Mouse (Mus musculus) myocyte (in vitro differentiated cells): ENCODE data around the gene Gm45717. TPM values are rescaled to one million over a fixed set of nuclear protein-coding genes. Genes with fewer than 3 reads are reported as not detected.

Experiments
- H3K27me3 ChIP-seq: one replicate; pipeline ENCODE4 v1.6.1; 2011; ENCODE audit not compliant: control insufficient read depth, insufficient read depth, insufficient read length
- H3K36me3 ChIP-seq: one replicate; pipeline ENCODE4 v1.6.1; 2011; ENCODE audit not compliant: control insufficient read depth, insufficient read depth
- H3K4me2 ChIP-seq: one replicate; pipeline ENCODE4 v1.6.1; 2011; ENCODE audit warnings: low read depth, control low read depth
- H3K4me3 ChIP-seq: one replicate; pipeline ENCODE4 v1.5.1; 2011; ENCODE audit warnings: mild to moderate bottlenecking, control low read depth, moderate library complexity
- H3K79me2 ChIP-seq: one replicate; pipeline ENCODE4 v1.6.1; 2011; ENCODE audit not compliant: control insufficient read depth, insufficient read depth
- H3ac ChIP-seq: one replicate; pipeline ENCODE4 v1.6.1; 2011; ENCODE audit not compliant: control insufficient read depth, insufficient read length
- CEBPB ChIP-seq: IDR thresholded peaks from 2 replicates; pipeline ENCODE4 v1.6.1; 2011; ENCODE audit warnings: mild to moderate bottlenecking, moderate library complexity; ENCODE audit not compliant: poor library complexity, insufficient read depth, severe bottlenecking
- E2F4 ChIP-seq: IDR thresholded peaks from one replicate; pipeline ENCODE4 v1.6.1; 2011; ENCODE audit warnings: mild to moderate bottlenecking, control low read depth, moderate library complexity; ENCODE audit not compliant: insufficient read depth
- MAX ChIP-seq: IDR thresholded peaks from one replicate; pipeline ENCODE4 v1.6.1; 2011; ENCODE audit warnings: low read depth, mild to moderate bottlenecking, control low read depth
- MYOD1 ChIP-seq, 3 experiments: IDR thresholded peaks; one replicate each; pipeline ENCODE4 v1.6.1; 2011; ENCODE audit warnings: control low read depth in 2 of 3, low read depth in 2 of 3, mild to moderate bottlenecking in 2 of 3, moderate library complexity in 1 of 3; ENCODE audit not compliant: insufficient read length in 2 of 3, control insufficient read depth in 1 of 3
- MYOG ChIP-seq, 3 experiments: IDR thresholded peaks; one replicate each; pipeline ENCODE4 v1.6.1; 2011; ENCODE audit warnings: control low read depth in 2 of 3, low read depth in 2 of 3, mild to moderate bottlenecking in 2 of 3; ENCODE audit not compliant: insufficient read length in 2 of 3, control insufficient read depth in 1 of 3, insufficient read depth in 1 of 3
- POLR2A ChIP-seq: IDR thresholded peaks from one replicate; pipeline ENCODE4 v1.6.1; 2011; ENCODE audit warnings: low read depth, mild to moderate bottlenecking, control low read depth, moderate library complexity; ENCODE audit not compliant: insufficient read length
- POLR2AphosphoS2 ChIP-seq: IDR thresholded peaks from one replicate; pipeline ENCODE4 v1.6.1; 2011; ENCODE audit warnings: low read depth, control low read depth; ENCODE audit not compliant: insufficient read length
- REST ChIP-seq: IDR thresholded peaks from one replicate; pipeline ENCODE4 v1.6.1; 2011; ENCODE audit warnings: mild to moderate bottlenecking, control low read depth, moderate library complexity; ENCODE audit not compliant: insufficient read depth, insufficient read length
- SRF ChIP-seq: IDR thresholded peaks from one replicate; pipeline ENCODE4 v1.6.1; 2011; ENCODE audit warnings: low read depth; ENCODE audit not compliant: control insufficient read depth, insufficient read length
- TCF12 ChIP-seq: IDR thresholded peaks from one replicate; pipeline ENCODE4 v1.6.1; 2011; ENCODE audit warnings: mild to moderate bottlenecking, control low read depth; ENCODE audit not compliant: poor library complexity, insufficient read depth, severe bottlenecking
- TCF3 ChIP-seq: IDR thresholded peaks from one replicate; pipeline ENCODE4 v1.6.1; 2011; ENCODE audit warnings: low read depth, control low read depth; ENCODE audit not compliant: insufficient read length
- USF1 ChIP-seq: IDR thresholded peaks from one replicate; pipeline ENCODE4 v1.6.1; 2011; ENCODE audit warnings: low read depth, mild to moderate bottlenecking, control low read depth, moderate library complexity
- polyA plus RNA-seq: library from polyadenylated mRNA; unstranded; fragments of >200 nt; fragmentation: generic; extraction: Trizol; gene quantifications from one replicate; pipeline ENCODE4 v1.2.1, GENCODE M21; 2012; ENCODE audit warnings: missing spikeins

Gene Gm45717
- polyA plus RNA-seq, 1 experiment = 0.12 TPM

- Histone ChIP-seq H3K79me2 (peaks cover 35% of the 10 kb centered on the region), H3ac (no peak overlapping the region), H3K27me3 (no peaks in the 10 kb centered on the region), H3K4me3 (no peak overlapping the region), H3K36me3 (peaks cover 14% of the 10 kb centered on the region), H3K4me2 (no peak overlapping the region)
- TF ChIP-seq MYOG (IDR thresholded peaks at IDR 0.05; ENCODE audit: control insufficient read depth in 1 of 3, insufficient read depth in 1 of 3, insufficient read length in 2 of 3, low read depth in 2 of 3) (no peak), E2F4 (no peak), TCF3 (no peak), CEBPB (no peak), TCF12 (no peak), SRF (no peak), USF1 (no peak), MYOD1 (IDR thresholded peaks at IDR 0.05; ENCODE audit: control insufficient read depth in 1 of 3, insufficient read length in 2 of 3, low read depth in 2 of 3) (no peak)
Observed at GRCm38 (mm10) chr7:140952441-140952840, 3.3 kb downstream of the Gm45717 start.

- no peak overlapping the region for H3ac ChIP-seq
- TF ChIP-seq USF1 = no peak
- no peak for TF ChIP-seq MAX
- TF ChIP-seq POLR2AphosphoS2 = peak; percentile 52
- TF ChIP-seq TCF3 = no peak
- no peak for TF ChIP-seq POLR2A
- TF ChIP-seq SRF = no peak
- peaks cover 35% of the 10 kb centered on the region for H3K79me2 ChIP-seq
- no peak overlapping the region for H3K4me2 ChIP-seq
- H3K36me3 ChIP-seq = peaks cover 20% of the 10 kb centered on the region
- H3K27me3 ChIP-seq = no peaks in the 10 kb centered on the region
- no peak overlapping the region for H3K4me3 ChIP-seq
Observed at GRCm38 (mm10) chr7:140951765-140952164, 4.0 kb downstream of the Gm45717 start.

GRCm38 (mm10) chr7:140951051-140951450 lies 4.7 kb downstream of the Gm45717 start:
- peaks cover 35% of the 10 kb centered on the region for H3K79me2 ChIP-seq
- no peak overlapping the region for H3K4me3 ChIP-seq
- no peak overlapping the region for H3K4me2 ChIP-seq
- no peak overlapping the region for H3ac ChIP-seq
- TF ChIP-seq USF1 (no peak), E2F4 (no peak), POLR2A (no peak), SRF (no peak), MYOD1 (IDR thresholded peaks at IDR 0.05; ENCODE audit: control insufficient read depth in 1 of 3, insufficient read length in 2 of 3, low read depth in 2 of 3) (no peak), CEBPB (no peak), MAX (no peak), MYOG (IDR thresholded peaks at IDR 0.05; ENCODE audit: control insufficient read depth in 1 of 3, insufficient read depth in 1 of 3, insufficient read length in 2 of 3, low read depth in 2 of 3) (no peak), REST (no peak), POLR2AphosphoS2 (no peak), TCF3 (no peak), TCF12 (no peak)
- no peaks in the 10 kb centered on the region for H3K27me3 ChIP-seq
- peaks cover 20% of the 10 kb centered on the region for H3K36me3 ChIP-seq

GRCm38 (mm10) chr7:140949824-140950530 lies 5.8 kb downstream of the Gm45717 start, which contains the start of gene Ifitm5:
TSS of gene Ifitm5 (minus strand) at chr7:140950291.
- TF ChIP-seq POLR2AphosphoS2 = no peak
- TF ChIP-seq MYOD1 (IDR thresholded peaks at IDR 0.05; ENCODE audit: control insufficient read depth in 1 of 3, insufficient read length in 2 of 3, low read depth in 2 of 3) = no peak
- TF ChIP-seq E2F4 = no peak
- no peak for TF ChIP-seq TCF12
- no peak for TF ChIP-seq REST
- TF ChIP-seq CEBPB = no peak
- no peak for TF ChIP-seq USF1
- no peak for TF ChIP-seq TCF3
- TF ChIP-seq POLR2A = no peak
- no peak for TF ChIP-seq MAX
- Histone ChIP-seq H3K4me2 (no peak within 1 kb of the TSS), H3K4me3 (no peak within 1 kb of the TSS)

GRCm38 (mm10) chr7:140949255-140949654 lies 6.5 kb downstream of the Gm45717 start:
- H3K27me3 ChIP-seq = no peaks in the 10 kb centered on the region
- peaks cover 21% of the 10 kb centered on the region for H3K79me2 ChIP-seq
- H3K36me3 ChIP-seq = peaks cover 20% of the 10 kb centered on the region
- no peak overlapping the region for H3K4me2 ChIP-seq
- no peak overlapping the region for H3K4me3 ChIP-seq
- H3ac ChIP-seq = no peak overlapping the region
- no peak for TF ChIP-seq MYOD1 (IDR thresholded peaks at IDR 0.05; ENCODE audit: control insufficient read depth in 1 of 3, insufficient read length in 2 of 3, low read depth in 2 of 3)
- peak; percentile 24 for TF ChIP-seq POLR2AphosphoS2

More at GRCm38 (mm10) chr7:140949824-140950530, 5.8 kb downstream of the Gm45717 start, which contains the start of gene Ifitm5:
- Histone ChIP-seq H3K36me3 (peaks cover 20% of the 10 kb centered on the region), H3K27me3 (no peaks in the 10 kb centered on the region), H3ac (no peak within 1 kb of the TSS), H3K79me2 (peaks cover 28% of the 10 kb centered on the region)
